Mouse (Mus musculus) gastrocnemius, postnatal 10 days (tissue): ENCODE data around the gene Xab2. TPM values are rescaled to one million over a fixed set of nuclear protein-coding genes. Genes with fewer than 3 reads are reported as not detected.

Source experiments
- DNase-seq: peaks from one replicate; pipeline ENCODE4 v3.0.0; 2021; ENCODE audit warnings: mixed read lengths
- long read RNA-seq, 2 experiments: library from polyadenylated mRNA; stranded (forward); transcript quantifications; one replicate each; pipeline ENCODE4 v2.0.0; 2021
- total RNA-seq, 2 experiments: library from RNA; stranded (reverse); gene quantifications; 2 replicates each; pipeline ENCODE4 v1.2.3; 2021

The Xab2 gene
- 10 to 100 TPM; 14.9 to 16.4 TPM for total RNA-seq
- long read RNA-seq, experiment 1, full-length matches to known transcripts = 38 of 41 reads
- long read RNA-seq, experiment 1, partial matches to known transcripts = 1 of 41 reads
- long read RNA-seq, experiment 1, other reads (novel, unspliced or antisense) = 2 of 41 reads
- long read RNA-seq, experiment 2, transcript Xab2-201 (19 exons, 2,677 nt) = major isoform, 21 of 23 reads
- long read RNA-seq, experiment 2, partial matches to known transcripts = 0 of 23 reads
- long read RNA-seq, experiment 2, other reads (novel, unspliced or antisense) = 2 of 23 reads

DNA sequence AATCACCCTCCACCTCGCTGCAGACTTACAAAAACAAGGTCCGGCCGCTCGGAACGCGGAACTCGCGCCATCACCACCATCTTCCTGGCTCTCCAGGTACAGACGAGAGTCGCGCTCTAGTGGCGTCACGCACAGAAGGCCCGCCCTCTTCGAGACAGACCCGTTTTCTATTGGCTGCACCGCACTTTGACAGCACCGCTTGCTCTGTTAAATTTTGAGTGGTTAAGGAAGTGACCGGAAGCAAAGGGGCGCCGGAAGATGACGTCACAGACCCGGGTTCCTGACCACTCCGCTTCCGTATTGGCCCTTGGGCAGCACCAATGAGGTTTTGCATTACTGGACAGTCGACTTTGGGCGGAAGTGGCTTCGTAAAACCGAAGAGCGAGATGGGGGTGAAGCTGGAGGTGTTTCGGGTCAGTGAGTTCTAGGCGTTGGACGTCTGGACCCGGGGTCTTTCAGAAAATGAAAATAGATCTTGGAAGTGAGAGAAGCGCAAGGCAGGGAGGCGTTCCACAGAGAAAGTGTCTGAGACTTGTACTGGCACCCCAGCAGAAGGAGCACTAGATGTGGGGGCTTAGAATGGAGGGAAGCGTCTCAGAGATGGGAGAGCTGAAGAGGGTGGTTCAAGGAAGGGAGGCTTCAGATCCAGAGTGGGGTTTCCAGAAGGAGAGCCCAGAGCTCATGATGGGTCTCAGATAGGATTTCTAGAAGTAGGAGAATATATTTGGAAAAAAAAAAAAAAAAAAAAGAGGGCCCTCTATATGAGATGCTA, at the start of gene Xab2, which contains the start of gene Pet100:
Gene Xab2, minus strand, starts transcription at position 118 of the 772 bp plus-strand sequence.
Gene Pet100, plus strand, starts transcription at position 350 of the 772 bp plus-strand sequence.
- peak; percentile 96 for DNase-seq

DNA sequence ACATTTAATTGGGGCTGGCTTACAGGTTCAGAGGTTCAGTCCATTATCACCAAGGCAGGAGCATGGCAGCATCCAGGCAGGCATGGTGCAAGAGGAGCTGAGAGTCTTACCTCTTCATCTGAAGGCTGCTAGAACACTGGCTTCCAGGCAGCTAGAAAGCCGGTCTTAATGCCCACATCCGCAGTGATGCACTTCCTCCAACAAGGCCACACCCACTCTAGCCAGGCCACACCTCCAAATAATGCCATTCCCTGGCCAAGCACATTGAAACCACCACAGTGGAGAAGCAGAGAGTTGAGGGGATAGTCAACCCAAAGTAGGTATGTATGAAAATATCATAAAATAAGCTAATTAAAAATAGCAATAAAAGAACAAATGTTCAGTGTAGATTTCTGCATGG, 49.3 kb upstream of the Xab2 start:
- no peak for DNase-seq

DNA sequence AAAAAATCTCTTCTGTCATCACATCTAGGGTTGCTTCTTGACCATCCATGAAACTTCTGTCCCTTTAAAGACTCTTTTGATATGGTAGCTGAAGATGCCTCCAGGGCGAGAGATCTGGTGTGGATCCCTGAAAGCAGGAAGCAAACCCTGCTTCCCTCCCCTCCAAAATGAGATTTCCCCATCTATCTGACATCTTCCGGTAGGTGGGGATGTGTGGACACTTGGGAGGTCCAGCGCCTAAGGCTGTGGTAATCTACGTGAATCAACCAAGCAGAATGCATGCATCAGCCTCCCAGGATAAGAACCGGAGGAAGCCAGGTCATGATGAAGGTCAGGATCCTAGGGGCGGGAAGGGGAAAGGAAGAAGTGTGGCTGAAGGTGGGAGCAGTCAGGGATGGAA, 44.4 kb upstream of the Xab2 start, which contains the start of gene Mcemp1:
Gene Mcemp1, plus strand, starts transcription at position 248 of the 400 bp plus-strand sequence.
- DNase-seq = no peak

DNA sequence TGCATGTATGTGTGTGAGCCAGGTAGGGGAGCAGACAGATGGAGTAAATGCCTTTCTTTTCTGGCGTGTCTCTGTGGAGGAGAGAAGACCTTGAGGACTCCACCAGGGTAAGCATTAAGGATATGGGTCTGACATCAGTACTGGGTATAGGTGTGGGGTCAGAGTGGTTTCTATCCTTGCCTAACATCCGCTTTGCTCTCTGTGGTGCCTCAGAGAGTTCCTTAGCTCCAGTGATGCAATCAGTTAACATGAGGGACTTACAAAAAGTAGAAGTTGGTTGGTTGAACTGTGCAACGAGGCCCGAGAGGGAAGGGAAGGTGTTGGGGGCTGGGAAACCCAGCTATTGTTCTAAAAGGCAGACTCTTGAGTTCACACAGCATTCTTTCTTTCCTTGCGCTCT, 43.3 kb upstream of the Xab2 start:
- no peak for DNase-seq

DNA sequence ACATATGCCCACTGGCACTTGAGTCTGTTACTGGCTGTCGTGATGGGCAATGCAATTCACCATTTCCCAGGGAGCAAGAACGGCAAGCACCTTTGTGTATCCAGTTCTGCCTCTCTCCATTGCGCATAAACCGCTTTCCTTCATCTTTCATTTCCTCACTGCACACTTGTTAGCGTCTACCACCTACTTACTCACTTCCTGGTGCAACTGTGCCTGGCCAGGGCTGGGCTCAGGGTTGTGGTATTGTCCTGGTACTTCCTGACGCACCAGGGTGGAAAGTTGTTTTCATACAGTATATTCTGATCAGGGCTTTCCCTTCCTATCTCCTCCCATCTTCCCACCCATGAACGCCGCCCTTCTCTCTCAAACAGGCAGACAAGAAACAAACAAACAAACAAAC, 39.8 kb upstream of the Xab2 start:
- DNase-seq = no peak

DNA sequence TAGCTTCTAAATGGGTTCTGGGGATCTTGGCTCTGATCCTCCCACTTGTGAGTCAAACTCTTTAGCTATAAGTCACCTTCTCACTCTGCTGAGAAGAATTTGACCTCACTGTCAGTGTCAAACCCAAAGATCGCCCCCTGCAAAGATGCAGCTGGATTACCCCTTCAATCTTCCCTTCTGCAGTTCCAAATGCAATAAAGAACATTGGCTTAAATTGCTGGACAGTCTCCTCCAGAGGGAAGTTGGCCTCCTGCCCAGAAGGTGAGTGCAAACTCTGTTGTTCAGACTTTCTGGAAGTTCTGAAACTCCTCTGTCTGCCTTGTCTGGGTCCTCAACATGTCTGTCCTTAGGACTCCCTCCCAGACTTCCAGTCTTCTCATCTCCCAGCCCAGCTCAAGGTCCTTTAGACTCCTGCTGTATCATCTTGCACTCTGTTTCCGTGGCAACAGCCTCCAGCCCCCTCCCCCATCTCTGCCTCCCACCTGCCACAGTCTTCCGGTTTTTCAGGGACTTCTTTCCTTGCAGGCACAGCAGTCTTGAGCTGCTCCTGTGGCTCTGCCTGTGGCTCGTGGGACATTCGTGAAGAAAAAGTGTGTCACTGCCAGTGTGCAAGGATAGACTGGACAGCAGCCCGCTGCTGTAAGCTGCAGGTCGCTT, 35.7 kb upstream of the Xab2 start:
- no peak for DNase-seq

DNA sequence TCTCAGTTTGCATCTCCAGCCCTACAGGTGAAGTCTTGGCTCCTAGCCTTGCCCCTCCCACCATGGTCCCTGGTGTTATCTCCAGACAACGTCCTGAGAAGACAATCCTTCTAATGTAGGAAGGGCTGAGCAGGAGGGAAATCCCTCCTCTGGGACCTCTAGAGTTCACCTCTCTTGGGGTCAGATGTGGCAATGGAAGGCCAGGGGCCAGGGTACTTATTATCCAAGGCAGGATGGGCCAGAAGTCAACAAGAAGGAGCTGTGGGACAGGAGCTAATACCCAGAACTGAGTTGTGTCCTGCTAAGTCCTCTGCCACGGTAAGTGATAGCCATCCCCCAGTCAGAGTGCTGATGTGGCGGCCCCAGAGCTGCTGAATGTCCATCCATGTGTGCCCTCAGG, 34.4 kb upstream of the Xab2 start, which contains the start of gene Retn:
Gene Retn, plus strand, starts transcription at position 245 of the 400 bp plus-strand sequence.
- no peak for DNase-seq

DNA sequence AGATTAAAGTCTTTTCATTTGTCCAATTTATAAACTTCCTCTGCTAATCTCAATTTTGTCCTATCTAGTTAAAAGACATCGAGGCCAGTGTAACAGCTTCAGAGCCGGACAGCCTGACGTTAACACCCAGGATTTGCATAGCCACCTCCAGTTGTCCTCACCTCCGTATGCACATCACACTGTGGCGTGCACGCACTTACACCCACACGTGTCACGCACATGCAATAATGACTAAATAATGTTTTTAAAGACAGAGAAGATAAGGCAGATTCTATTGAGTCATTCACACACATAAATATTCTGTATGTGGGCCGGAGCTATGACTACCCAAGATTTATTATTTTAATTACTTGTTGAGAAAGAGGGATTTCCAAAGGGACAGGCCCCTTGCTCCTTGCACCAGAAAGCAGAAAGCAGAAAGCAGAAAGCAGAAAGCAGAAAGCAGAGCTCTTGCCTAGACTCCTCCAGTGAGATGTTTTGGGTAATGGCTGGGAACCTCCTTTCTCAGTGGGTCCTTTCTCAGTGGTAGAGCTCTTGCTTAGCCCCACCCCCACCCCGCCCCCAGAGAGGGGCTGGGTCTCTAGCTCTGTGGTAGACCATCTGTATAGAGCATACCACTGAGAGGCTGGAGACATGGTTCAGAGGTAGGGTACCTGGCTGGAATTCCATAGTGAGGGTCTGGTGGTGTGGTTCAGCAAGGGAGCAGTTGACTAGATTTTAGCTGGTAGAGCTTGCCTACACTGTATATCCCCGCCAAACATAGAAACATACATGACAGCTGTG, 33.8 kb upstream of the Xab2 start:
- no peak for DNase-seq

DNA sequence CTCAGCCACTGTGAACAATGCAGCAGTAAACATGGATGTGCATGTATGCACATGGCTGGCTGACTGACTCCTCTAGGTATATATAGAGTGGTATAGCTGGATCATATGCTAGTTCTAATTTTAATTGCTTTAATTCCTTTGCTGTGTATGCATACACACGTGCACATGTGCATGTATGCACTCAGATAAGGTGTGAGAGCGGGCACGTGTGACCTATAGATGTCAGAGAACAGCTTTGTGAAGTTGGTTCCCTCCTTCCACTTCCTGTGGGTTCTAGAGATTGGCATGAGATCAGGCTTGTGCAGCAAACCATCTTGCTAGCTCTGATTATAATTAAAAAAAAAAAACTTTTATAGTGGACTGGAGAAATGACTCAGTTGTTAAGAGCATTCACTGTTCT, 31.7 kb upstream of the Xab2 start:
- no peak for DNase-seq

DNA sequence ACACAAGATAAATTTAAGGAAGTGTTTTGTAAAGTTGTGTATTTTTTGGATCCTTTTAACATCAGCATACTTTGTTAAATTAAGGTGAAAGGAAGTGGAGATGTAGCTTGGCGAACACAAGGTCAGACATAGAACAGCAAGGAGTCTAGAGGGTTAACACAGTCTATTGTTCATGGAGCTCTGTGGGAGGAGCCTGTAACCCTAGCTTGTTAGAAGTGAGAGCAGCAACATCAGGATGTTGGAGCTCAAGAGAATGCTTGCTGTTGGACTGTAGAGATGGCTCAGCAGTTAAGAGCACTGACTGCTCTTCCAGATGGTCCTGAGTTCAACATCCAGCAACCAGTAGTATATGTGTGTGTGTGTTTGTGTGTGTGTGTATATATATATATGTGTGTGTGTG, 27.9 kb upstream of the Xab2 start:
- DNase-seq = no peak

DNA sequence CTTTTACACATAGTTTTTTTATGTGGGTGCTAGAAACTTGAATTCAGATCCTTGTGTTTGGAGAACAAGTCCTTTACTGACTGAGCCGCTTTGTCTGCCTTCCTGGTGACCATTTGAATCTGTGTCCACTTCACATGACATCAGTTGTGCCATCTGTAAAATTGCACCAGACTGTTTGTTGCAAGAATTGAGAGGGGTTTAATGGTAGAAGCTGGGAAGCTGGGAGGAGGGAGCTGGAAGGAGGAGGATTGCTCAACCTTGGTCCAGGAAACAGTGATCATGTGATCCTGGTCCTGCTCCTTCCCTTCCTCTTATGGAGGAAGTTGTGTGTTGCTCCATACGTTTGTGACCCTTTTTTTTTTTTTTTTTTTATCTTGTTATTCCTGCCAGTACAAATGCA, 27.2 kb upstream of the Xab2 start:
- no peak for DNase-seq

DNA sequence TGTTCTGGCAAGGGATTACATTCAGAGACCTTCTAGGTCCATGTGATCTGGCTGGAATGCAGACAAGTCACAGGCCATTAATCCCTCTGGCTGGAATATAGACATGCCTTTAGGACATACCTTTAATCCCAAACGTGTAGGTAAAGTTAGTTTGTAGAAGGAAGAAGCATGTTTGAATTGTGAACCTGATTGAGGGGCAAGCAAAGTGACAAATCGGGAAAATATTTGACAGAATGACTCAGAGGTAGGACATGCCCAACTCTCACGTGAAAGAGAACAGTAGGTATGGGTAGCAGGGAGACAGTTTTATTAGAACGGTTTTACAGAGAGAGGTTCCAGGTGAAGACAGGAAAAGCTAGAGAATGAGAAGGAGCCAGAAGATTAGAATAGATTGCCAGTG, 26.4 kb upstream of the Xab2 start:
- DNase-seq = no peak

DNA sequence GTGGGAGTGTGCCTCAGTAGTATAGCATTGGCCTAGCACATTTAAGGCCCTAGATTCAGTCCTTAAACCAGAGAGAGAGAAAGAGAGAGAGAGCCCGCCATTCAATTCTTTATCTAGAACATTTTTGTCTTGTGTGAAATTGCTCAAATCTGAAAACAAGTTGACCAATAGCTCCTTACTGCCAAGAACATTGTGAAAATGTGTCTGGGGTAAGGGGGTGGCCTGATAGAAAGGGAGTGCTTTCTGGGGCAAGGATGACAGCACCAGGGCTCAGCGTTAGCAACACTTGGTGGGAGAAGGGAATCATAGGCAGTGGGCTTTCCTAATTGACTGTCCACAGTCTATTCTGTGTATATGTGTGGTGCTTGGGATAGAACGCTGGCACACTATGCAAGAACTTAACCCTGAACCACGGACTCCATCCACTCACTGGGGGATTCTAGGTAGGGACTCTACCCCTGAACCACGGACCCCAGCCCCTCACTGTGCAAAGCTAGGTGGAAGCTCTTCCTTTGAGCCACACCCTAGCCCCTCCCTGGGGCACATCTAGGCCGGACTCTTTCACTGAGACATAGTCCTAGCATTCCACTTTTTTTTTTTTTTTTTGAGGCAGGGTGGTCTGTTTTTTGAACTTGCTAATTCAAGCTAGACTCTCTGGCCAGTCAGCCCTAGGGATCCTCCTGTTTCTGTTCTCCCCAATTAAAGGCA, 25.9 kb upstream of the Xab2 start:
- no peak for DNase-seq

DNA sequence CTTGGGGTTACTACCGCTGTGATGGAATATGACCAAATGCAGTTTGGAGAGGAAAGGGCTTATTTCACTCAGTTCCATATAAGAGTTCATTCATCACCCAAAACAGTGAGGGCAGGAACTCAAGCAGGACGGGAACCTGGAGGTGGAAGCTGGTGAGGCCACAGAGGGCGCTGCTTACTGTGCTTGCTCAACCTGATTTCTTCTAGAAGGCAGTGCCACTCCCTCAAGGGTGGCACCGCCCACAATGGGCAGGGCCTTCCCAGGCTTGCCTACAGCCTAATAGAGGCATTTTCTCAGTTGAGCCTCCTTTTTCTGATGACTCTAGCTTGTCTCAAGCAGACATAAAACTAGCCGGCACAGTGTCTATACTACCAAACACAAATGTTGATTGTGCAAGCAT, 24.7 kb upstream of the Xab2 start:
- DNase-seq = no peak

DNA sequence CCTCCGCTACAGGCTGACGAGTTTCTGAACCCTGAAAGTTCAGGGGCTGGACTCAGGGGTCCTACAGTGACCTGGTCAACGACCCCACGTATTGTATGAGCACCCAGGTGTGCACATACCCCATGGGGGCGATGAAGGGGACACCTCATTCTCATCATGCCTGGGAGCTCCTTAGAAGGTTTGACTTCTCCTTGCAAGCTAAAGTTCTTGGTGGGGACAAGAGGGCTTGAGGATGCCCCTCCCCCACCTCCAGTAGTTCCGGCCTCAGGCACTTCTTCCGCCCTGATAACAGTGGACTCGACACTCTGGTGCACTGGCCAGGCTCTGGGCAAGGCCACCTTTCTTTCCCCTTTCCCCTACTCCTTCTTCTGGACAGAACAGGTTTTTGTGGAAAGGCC, 10.4 kb upstream of the Xab2 start:
- no peak for DNase-seq

DNA sequence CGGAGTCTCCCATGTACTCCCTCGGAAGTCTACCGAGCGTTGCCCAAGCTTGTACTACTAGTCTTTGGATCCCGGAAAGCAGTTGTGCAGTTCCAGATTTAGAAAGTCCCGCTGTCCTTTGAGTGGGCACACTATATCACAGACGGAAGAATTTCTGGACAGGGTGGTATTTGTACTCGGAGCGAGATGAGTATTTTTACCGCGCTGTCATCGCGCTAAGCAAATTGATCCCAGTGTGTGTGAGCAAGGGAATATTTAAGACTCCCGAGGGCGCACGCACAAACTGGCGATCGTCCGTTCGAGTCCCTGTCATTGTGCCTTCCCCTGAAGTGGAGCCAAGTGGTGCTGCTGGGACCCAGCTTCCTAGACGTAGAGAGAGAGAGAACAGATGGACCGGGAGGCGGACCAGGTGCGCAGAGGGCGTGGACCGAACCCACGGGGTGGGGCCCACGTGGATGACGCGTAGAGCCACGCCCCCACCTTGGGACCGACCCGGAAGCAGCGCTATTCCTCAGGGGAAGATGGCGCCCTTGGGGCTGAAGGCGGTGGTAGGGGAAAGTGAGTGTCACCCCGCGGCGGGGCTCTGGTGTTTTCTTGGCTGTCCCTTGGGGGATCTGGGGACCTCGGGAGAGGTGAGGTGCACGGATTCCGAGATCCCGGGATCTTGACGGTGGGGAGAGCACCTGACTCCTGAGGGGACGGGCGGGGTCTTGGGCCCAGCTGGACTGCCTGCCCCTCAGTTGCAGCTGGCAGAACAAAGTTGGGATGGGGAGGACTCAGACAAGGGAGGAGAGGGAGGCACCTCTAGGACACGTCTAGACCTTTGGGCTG, 9.7 kb upstream of the Xab2 start, which contains the start of gene Stxbp2:
Gene Stxbp2, plus strand, starts transcription at position 309 of the 831 bp plus-strand sequence.
- no peak for DNase-seq

DNA sequence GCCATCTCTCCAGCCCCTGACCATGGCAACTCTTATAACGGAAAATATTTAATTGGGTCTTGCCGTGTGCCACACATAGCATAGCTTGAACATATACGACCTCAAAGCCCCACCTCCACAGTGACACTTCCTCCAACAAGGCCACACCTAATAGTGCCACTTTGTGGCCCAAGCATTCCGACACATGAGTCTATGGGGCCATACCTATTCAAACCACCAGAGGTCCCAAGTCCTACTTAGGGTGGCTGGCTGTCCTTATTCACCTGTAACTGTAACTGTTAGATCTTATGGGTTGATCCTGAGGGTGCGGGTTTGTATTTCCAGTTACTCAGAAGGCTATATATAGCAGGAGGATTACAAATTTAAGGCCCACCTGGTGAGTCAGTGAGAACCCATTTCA, 6.9 kb upstream of the Xab2 start:
- DNase-seq = no peak

DNA sequence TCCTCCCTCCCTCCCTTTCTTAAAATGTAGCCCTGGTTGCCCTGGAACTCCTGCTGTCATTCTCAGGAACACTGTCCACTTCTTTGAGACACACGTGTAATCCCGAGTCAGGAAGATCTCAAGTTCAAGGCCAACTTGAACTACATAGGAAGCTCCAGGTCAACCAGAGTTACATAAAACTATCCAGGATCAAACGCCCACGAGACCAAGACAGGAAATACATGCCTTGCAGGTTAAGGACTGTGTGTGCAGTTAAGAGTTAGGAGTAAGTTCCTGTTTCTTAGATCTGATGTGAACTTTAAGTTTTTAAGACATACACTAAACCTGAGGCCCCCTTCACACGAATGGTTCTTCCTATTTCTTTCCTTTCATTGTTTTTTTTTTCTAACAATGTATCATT, 5.9 kb upstream of the Xab2 start:
- DNase-seq = no peak

DNA sequence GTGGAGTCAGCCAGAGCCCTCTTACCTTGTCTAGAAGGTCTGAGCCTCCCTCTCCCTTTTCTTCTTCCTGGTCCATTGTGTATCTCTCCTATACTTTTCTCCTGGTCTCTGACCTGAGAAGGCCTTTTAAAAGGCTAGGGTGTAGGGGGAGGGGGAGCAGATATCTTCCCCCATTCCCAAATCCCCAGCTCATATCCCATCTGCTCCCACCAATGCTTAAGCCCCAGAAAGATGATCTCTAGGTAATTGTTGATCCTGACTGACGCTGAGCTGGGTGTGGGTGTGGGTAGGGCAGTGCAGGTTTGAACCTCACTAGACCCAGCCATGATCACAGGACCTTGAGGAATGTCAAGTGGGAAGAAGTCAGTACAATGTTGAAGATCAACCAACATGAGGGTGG, 4.3 kb upstream of the Xab2 start, which contains the start of gene Pcp2:
Gene Pcp2, minus strand, starts transcription at position 101 of the 400 bp plus-strand sequence.
- DNase-seq = no peak

DNA sequence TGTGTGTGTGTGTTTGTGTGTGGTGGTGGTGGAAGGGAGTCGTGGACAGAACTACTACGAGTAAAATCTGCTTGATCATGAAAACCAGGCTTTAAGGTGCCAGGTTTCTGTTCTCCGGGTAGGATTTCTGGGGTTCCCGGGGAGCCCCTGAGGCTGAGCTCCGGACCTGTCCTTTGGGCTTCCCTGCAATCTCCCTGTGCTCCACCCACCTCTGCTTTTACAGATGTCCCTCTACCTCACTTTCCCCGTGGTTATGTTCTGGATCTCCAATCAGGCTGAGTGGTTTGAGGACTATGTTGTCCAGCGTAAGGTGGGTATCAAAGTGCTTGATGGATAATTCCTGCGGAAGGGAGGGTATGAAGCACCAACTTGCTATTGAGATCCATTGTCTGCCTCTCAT, 1.0 kb upstream of the Xab2 start:
- DNase-seq = no peak

DNA sequence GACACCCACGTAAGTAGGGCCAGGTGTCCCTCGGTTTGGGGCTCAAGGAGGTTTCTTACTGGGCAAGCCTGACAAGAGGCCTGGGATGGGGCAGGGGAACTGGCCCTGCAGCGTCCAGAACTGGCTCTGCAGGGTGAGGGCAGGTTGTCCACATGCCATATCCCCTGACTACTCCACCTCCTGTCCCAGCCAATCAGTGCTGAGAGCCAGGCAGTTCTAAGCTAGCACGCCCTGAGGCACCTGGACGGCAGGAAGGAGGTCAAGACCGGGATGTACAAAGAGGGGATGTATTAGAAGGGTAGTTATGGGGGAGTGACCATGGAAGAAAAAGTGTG, 11.3 kb downstream of the Xab2 start:
- DNase-seq = no peak
